Mouse (Mus musculus): ENCODE measurements around the gene Opcml. TPM values are rescaled to one million over a fixed set of nuclear protein-coding genes. Genes with fewer than 3 reads are reported as not detected.

Gene Opcml
- total RNA-seq, 2 experiments from 2014 or later = 0.89 to 2.6 TPM

DNA sequence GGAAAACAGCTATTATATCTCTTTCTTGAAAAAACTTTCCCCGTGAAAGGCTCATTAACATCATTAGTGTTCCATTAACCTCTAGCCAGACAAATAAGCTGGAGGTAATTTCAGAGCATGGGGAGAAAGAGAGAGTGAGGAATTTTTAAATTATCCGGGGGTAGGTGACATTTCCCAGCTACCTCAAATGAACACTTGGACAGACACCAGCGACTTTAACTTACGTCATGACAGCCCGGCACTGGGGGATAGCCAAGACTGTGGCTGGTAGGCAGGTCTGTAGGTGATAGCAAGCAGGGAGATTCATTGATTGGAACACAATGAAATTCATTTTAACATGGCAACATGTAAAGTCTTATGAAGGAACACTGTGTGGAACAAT is 436.0 kb downstream of the Opcml start:
- no peak for DNase-seq (ENCODE audit: low spot score in 2 of 2)

DNA sequence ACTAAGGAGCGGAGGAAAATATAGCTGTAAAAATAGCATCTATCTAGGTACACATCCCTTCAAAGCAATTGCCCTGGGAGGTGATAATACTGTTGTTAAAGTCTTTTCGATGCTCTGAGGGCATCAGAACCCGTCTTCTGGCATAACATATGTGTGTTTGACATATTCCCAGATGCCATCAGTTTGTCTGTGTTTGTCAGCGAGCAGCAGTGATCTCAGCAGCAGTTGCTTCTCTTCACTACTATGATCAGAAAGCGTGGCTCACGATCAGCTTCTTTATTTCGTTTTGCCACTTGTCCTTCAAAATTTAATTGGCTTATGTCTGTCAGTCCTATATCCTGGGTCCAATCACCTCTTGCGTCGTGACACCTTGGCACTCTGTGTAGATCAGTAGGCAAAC is 447.9 kb downstream of the Opcml start:
- no peak for DNase-seq (ENCODE audit: low spot score in 2 of 2)

DNA sequence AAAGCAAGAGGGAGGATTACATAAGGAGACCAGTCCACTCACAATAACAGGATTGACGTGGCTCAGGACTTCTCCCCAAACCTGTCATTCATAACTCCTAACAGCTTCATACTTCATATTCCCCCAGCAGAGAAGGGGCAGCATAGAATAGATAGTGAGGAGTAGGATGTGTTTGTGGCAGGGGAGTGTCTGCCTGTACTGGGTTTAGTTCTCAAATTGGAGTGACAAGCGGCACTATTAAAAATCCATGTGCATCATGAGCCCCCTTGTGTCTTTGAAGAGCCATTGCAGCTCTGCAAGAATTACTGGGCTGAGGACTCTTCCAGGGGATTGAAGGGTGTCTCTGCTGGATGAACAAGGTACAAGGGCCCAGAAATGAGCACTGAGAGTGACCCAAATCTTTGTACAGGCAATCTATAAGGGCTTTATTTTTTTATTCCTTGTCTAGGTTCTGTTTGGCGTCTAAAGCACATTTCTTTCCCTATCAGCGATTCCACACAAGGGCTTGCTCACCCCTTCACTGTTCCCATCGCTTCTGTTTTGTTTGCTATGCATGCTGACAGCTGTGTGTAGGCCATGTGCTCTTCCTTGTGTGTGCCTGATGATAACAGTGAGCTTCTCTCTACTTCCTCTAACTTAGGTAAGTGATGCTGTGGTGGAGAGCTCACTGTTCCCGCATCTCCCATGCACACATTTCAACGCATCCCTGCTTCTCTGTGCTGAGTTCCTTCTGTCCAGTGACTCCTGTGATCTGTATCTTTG is 457.3 kb downstream of the Opcml start:
- no peak for DNase-seq (ENCODE audit: low spot score in 2 of 2)

DNA sequence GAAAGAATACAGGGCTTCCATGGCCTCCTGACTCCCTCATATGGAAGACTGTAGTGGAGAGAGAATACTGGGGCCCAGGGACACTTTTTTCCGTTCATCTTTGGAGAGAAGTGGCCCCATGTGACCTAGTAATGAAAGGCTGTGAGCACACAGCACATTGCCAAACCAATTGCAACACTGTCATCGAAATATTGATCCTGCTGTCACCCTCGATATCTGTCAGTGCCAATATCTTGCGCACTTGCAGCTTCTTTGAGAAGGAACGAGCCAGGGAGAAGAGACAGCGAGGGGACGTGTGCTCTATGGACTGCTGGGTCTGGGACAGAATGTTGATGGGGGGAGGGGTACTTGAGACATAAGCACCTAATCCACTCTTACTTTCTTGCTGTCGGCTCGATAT is 460.8 kb downstream of the Opcml start:
- DNase-seq (ENCODE audit: low spot score in 2 of 2) = no peak

DNA sequence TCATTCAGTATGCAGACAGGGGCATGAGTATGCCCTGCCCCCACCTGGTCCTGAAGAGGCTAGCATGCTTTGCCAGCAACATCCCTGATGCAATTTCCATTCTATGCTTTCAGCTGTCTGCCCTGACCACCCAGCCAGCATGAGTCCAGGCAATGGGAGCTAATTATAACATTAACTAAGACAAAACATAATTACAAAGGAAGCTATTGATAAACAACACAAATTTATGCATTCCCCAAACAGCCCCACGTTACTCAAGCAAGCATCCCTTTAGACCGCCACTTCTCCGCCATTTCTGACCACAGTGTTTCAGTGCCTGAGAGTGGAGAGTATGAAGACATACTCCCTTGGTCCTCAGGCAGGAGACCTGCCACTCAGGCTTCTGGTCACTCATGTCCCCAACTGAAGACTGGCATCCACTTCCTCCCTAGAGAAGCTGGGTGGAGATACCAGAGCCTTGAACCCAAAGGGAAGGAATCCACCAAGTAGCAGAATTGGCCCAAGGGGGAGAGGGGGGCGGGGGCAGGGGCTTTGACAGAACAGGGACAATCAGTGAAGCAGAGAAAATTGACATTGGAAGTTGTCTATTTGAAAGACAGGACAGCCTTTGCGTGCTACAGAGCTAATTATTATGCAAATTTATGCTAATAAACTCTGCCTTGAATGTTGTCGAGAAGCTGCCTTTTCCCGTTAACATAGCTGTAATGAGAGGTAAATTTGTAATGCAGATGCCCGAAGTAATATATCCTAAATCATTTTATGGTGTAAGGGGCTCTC is 464.7 kb downstream of the Opcml start:
- no peak for DNase-seq (ENCODE audit: low spot score in 2 of 2)

DNA sequence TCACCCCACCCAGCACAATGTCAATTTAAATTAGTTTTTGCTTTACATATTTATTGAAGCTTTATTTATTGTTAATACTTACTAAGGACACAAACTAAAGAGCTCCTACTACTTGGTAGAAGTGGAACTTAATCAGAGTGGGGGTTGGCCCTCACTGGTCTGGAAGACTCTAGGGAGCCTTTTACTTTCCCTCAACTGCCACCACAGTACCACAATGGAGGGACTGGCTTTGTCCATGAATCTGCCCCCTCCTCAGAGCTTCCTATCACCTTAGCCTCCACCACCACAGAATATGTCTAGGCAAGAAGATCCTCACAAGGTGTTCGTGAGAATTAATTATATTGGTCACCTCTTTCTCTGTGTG is 465.3 kb downstream of the Opcml start:
- no peak for DNase-seq (ENCODE audit: low spot score in 2 of 2)

DNA sequence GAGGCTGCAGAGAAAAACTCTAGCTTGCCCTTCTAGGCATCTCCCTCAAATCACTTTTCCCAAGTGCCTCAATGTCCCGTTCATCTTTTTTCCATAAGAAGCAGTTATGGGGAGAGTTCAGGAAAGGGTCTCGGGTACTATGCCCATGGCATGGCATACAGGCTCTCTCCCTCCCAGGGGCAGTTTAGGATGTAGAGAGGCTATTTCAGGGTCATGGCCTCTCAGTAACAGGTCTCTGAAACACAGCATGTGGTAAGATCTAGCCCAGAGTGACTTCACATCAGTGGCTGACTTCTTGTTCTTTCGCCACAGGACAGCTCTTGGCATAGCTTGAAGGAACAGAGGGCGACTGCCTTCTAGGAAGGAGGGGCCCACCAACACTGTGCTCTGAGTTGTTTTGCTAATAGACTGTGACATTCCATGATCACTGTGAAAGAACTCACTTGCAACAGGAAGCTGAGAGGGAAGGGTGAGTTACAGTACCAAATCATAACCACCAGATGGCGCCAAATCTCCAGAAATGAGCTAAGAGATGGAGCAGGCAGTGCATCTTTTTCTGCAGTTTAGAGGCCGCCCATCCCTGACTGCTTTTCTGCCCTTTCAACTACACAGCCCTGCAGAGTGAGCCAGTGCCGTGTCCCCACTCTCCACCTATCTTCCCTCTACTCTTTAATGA is 470.6 kb downstream of the Opcml start:
- peak; percentile 62 to 77 for DNase-seq (ENCODE audit: low spot score in 2 of 2)

DNA sequence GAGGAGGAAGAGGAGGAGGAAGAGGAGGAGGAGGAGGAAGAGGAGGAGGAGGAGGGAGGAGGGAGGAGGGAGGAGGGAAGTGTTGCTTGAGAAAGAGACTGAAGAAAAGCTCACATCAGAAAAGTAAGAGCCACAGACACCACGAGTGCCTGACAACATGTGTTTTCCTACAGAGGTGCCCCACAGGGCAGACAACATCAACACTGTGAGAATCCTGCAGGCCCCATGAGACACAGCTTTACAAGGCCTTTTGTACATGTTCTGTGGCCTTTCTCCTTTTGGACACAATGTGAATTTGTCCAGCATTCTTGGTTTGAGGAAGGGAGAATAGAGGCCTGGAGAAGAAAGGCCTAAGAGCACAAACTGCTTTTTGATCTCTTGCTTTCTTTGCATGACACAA is 471.4 kb downstream of the Opcml start:
- no peak for DNase-seq (ENCODE audit: low spot score in 2 of 2)

DNA sequence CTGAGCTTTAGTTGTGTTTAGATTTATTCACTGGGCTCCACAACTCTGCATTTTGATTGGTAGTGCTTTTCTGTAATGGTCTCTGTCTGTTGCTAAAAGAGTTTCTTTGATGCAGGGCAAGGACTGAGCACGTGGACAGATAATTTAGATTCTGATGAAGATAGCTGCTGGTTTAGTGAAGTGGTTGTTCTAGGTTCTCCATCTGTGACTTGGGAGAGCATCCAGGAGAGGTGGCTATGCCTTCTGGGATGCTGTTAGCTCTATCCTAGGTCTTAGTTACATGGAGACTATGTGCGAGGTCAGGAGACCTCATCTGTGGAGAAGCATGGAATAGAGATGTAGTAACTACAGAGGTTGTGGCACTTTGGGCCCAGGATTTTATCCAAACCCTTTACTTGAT is 472.3 kb downstream of the Opcml start:
- no peak for DNase-seq (ENCODE audit: low spot score in 2 of 2)

DNA sequence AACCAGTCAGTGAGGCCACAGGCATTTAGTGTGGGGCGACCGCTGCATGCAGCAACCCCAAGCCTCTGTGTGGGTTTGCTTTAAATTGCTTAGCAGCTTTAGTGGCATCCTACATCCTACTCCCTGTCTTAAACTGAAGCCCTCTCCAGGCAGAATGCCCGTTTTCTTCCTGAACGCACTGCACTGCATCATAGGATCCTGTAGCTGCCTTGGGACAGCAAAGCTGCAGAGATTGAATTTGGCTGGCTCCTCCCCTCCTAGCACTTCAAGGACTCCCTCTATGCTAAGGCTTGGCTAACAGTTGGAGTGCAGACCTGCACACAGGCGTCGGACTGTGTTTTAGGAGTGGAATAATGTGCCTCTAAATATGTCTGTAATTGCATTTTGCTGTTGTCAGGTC is 474.2 kb downstream of the Opcml start:
- no peak for DNase-seq (ENCODE audit: low spot score in 2 of 2)

DNA sequence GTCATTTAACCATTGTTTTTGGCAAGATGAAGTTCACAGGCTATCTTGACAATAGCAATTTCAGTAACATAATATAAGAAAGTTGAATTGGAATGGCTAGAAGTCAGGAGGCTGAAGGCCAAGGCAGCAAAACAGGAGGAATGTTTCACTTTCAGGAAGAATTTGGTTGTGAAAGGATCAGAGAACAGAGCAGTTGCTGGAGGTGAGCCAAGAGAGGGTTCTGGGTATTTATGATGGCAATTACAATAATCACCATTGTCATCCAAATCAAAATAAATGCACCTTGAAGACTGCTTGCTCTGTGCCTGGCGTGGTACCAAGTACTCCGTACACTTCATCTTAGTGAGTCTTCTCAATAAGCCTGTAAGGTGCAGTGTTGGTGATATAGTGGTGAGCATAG is 483.2 kb downstream of the Opcml start:
- DNase-seq (ENCODE audit: low spot score in 2 of 2) = no peak

DNA sequence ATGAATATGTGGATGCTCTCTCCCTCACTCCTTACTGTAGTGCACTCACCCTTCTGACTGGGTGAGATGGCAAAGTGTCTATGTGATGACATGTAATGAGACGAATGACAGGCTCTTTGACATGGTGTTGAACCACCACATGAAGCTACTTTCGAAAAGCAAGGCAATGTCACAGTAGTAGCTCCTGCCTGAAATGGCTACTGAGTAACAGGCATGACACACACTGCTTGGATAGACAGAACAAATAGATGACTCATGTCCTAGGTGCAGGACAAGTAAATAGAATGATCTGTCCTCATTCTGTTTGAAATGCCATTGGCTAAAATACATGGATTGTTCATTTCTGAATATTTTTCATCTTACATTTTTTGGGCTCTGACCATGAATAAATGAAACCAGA is 488.0 kb downstream of the Opcml start:
- DNase-seq (ENCODE audit: low spot score in 2 of 2) = peak in 1 of 2 experiments; percentile 10

DNA sequence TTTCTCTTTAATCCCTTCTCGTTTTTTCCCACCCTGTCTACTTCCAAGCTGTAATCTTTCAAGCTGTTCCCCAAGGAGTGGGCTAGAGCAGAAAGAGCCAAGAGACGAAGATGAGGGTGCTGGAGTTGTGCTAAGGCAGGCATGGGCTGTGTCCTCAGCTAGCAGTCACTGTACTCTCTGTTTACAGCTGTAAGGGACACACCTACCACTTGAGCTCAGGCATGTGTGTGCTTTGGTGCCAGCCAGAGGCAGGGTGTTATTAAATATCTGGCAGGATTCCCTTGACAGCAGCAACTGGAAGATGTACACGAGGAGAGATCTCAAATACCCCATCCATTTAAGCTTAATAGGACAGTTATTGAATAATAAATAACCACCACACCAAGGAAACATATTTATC is 490.4 kb downstream of the Opcml start:
- no peak for DNase-seq (ENCODE audit: low spot score in 2 of 2)

DNA sequence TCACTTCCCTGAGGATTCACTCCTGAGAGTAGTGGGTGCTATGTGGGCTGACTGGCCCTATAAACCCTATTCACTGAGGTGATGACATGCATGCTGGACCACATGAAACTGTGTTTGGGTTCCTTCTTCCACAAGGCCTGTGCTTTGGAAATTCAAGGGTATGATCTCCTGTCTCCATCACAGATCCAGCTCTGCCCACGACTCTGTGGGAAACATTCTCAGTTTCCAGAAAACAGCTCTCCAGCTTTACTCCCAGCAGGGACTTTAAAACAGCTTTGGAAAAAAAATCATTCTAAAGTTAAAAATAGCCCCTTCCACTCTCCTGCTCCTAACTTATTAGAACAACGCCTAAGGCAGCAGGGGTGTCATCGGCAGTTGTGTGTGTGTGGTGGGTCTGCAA is 491.0 kb downstream of the Opcml start:
- DNase-seq (ENCODE audit: low spot score in 2 of 2) = no peak

DNA sequence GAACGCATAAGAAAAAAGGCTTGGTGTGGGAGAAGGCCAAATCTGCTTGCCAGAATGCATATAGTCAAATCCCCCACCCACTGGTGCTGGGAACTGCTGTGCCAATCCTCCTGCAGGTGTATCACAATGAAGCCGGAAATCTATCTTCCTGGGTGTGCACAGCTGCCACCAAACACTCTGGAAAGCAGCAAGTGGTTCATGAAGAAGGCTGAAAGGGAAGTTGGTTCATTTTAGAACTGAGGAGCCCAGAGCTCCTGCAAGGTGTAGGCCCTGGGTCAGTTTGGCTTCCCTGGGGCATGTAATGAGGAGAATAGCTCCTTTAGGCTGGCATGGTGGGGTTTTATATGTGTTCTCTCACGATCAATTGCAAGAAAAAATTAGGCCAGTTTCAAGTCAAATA is 494.4 kb downstream of the Opcml start:
- DNase-seq (ENCODE audit: low spot score in 2 of 2) = no peak

DNA sequence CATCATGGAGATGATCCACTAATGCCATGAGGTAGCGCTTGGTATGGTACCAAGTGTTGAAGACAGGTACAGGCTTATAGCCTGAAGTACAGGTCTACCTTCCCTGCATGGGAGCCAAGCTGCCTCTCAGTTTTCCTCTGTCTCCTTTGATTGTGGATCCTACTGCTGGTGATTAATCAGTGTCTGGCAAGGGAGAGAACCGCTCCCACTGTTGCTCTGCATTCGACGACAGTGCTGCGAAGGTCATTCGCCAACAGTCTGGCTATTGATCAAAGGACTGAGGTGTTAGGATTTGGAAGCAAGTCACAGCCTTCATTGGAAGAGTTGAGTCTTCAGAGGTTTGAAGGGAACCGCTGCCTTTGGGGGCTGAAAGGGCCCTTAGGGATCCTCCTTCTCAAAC is 495.8 kb downstream of the Opcml start:
- no peak for DNase-seq (ENCODE audit: low spot score in 2 of 2)

DNA sequence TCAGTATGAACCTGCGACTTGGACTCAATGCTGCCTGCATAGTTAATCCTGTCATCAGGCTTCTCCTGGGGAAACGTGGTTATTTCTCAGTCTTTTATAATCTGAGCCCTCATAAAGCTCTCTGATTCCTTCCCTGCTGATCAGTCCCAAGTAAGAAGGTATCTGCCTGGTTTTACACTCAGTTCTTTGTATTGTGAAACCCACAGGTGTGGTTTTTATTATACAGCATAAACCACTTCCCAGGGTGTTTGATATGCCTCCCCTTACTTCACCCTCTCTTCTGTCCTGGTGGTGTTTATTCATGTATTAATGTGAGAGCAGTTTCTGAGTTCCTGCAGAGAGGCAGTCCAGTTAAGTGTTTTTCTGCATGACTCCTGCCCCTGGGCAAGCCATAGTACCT is 496.9 kb downstream of the Opcml start:
- no peak for DNase-seq (ENCODE audit: low spot score in 2 of 2)

DNA sequence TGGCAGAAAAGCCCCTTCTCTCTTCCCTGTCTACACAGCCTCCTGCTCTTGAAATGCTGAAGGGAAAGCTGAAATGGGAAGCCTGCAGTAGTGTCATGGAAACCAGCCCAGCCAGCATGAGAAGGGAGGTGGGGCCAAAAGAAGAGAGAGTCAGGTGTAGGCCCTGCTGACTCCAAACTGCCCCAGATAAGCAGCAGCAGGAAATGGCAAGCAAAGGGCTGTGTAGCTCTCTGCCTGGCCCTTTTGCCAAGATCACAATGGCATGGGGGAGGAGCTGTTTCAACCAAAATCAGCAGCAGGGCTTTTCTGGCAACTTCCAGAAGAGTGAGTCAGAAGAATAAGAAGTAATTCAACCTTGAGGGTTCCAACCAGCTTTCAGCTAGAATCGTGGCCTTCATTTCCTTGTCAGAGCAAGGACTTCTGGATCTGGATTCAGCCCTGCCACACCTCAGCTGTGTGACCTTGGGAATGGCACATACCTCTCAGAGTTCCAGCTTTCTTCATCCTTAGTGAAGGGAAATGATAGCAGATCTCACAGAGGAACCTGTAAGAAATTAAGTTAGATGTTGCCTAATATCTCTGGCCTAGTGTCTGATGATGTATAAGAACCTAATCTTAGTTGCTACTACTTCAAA is 499.2 kb downstream of the Opcml start:
- peak; percentile 30 to 66 for DNase-seq (ENCODE audit: low spot score in 2 of 2)

DNA sequence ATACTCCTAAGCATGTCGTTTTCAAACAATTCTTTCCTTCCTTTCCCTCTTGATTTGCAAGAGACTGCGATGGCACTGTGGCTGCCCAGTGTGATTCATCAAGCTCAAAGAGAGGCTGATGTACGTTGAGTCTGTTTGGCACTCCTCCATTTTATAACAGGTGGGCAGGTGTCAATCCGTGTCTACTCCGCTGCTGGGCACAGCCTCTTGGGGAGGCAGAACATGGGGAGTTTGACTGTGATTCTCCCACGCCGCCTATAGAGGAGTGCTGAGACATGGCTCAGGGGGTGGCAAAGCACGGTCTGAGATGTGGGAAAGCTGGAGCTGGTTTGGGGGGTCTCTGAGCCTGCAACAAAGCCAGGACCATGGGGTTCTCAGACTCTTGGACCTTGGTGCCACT is 513.1 kb downstream of the Opcml start:
- no peak for DNase-seq (ENCODE audit: low spot score in 2 of 2)

DNA sequence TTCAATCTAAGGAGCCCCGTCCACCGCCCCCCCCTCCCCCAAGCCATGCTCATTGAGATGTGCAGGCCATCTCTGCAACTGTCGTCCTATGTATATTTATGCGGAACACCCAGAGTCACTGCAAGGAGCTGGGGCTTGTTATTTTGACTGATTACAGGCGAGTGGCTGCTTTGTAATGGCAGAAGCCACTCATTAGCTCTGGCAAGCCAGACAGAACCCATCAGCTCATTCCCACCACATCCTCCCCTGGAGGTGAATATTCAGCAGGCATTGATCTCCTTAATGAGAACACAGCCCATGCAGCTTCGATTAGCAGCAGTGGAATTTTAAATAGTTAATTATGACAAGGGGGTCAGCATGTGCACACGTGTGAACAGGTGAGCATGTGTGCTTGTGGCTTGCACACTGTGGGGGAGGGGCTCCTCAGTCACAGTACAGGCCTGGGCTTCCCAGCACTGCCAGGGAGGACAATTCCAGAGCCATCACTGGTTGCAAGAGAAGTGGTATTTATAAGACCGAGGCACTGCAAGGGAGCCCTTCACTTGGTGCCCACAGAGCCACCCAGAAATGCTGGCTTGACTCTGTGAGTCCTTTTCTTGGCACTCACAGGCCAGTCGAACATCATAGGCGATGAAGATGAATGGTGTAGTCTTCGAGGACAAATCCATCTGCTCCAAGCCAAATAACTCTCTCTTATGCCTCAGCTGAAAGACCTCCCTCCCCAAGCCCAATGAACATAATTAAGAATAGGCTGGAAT is 516.0 kb downstream of the Opcml start:
- no peak for DNase-seq (ENCODE audit: low spot score in 2 of 2)

DNA sequence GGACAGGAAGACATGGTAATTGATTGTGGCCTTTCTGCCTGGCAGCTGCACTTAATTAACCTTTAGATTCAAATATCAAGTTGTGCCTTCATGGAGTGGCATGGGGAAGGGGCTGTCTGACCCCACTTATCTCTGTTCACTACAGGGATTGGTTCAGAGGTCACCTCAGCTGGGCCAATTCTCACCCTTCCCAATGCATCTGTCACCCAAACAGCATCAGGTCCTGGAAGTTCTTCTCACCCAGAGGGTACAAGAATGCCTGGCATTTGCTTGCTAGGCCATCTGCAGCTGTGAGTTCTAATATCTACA is 516.5 kb downstream of the Opcml start:
- DNase-seq (ENCODE audit: low spot score in 2 of 2) = no peak

Measured in adrenal gland, adult 18-20 months (tissue).